Mouse (Mus musculus): ENCODE results near the gene Tmem190. TPM values are rescaled to one million over a fixed set of nuclear protein-coding genes. Genes with fewer than 3 reads are reported as not detected.
A peak's percentile ranks its signal among the peaks of the same experiment; 100 is the strongest.
"Not testable (repeated sequence)": the region's sequence is repeated elsewhere in the genome, so short reads cannot be mapped to it uniquely, and the experiment has no call there.

The Tmem190 gene
- total RNA-seq, 2 experiments from 2014 or later, result not detected

DNA sequence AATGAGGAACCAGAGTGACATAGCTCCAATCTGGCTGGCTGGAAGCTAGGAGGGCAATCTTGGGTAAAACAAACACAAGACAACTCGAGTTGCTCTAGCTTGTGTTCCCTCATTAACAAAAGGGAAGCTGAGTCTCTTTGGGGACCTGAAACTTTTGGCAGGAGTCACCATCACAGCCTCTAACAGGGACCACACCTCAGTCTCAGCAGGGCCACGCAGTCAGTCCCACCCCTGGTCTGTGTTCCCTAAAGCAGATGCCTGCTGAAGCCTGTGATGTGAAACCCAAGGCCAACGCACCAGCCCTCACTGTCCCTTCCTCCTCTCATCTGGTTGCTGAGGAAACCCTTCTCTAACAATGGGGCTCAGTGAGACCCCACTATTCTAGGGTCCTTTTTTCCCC is 607 bp upstream of the Tmem190 start:
- Histone ChIP-seq H3K27ac (no peak overlapping the region), H3K4me3 (no peak overlapping the region)
- no peak for TF ChIP-seq CTCF (conservative IDR thresholded peaks at IDR 0.05)
- no peak for DNase-seq (ENCODE audit: low spot score in 2 of 2)

DNA sequence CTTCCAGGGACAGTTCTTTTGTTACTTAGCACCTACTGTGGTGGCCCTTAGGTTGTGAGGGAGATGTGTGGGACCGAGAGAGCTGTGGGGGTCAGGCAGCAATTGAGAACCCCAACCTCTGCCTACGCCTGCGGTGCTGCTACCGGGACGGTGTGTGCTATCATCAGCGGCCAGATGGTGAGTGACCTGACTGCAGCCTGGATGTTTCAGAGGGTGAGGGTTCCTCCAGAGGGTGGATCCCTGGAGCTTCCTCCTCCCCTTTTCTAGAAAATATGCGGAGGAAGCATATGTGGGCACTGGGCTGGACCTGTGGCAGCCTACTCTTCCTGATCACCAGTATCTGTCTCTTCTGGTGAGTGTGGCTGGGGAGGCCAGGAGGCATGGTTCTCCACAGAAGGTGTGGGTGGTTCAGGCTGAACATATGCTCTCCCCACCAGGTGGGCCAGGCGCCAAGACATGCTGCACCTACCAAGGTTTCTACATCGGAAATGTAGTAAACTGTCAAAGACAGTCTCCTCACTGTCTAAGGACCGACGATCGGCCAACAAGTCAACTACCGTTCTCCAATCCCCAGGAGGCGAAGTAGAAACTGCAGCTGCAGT is 1.0 kb downstream of the Tmem190 start:
- TF ChIP-seq CTCF (conservative IDR thresholded peaks at IDR 0.05), result no peak
- no peak overlapping the region for H3K4me3 ChIP-seq
- DNase-seq (ENCODE audit: low spot score in 2 of 2), result no peak
- no peak overlapping the region for H3K27ac ChIP-seq

DNA sequence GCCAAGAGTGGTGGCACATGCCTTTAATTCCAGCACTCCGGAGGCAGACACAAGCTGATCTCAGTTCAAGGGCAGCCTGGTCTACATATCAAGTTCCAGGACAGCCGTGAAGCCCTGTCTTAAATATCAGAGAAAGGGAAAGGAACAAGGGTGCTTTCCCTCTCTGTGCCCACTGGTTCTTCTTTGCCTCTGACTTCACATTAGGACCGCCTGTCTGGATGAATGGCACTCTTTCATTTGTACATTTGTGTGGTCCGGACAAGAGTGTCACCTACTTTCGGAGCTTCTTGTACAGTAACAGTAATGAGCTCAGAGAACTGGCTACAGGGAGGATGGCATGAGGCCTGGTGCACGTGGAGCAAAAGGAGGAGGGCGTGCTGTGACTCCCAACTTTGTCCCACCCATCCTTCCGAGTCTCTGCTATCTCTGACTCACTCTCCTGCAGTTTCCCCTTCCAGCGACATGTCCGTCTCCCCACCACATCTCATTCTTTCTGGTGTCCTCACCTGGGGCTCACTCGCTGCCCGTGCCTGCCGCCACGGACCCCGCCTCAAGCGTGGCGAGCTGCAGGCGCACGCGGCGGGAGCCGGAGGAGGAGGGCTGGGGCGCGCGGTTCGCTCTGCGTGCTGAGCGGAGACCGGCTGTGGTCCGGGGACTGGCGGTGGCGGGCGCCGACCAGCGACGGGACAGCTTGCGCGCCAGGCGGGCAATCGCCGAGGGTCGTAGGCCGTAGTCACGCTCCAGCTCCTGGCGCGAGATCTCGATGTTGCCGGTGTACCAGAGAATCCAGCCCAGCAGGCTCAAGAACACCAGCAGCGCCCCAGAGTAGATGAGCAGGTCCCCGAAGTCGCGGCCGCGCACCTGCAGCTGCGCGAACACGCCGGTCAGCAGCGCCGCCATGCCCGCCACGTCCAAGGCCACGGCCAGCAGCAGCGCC is 6.0 kb downstream of the Tmem190 start:
- Histone ChIP-seq H3K27ac (peak overlapping the region; percentile 81), H3K4me3 (peak overlapping the region; percentile 70)
- TF ChIP-seq CTCF (conservative IDR thresholded peaks at IDR 0.05), result peak; percentile 55
- DNase-seq (ENCODE audit: low spot score in 2 of 2), result peak in 1 of 2 experiments; percentile 44

DNA sequence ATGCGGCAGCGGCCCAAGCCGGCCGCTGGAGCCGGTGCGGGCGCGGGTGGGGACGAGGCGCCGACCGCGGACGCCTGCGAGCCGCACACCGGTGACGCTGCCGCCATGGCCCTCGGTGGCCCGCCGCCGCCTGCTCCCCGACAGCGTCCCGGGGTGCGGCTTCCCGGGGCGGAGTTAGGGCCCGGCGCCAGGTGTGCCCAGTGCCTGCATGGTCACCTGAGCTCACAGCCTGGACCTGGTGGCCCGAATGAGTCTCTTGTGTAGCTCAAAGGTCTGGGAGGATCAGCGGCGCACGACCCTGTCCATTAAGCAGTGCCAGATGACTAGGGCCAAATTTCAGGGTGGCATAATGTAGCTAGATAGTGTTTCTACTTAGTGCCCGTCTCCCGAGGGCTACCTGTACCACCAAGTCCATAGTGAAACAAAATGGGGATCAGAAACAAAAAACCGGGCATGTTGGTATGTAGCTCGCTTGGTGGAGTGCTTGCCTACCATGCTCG is 6.7 kb downstream of the Tmem190 start, which contains the start of gene Tmem238:
TSS of gene Tmem238 (minus strand) at position 221 of the 500 bp plus-strand sequence.
- peak within 1 kb of the TSS; percentile 70 for H3K4me3 ChIP-seq
- no peak for TF ChIP-seq CTCF (conservative IDR thresholded peaks at IDR 0.05)
- H3K27ac ChIP-seq, result peak within 1 kb of the TSS; percentile 81
- no peak for DNase-seq (ENCODE audit: low spot score in 2 of 2)

DNA sequence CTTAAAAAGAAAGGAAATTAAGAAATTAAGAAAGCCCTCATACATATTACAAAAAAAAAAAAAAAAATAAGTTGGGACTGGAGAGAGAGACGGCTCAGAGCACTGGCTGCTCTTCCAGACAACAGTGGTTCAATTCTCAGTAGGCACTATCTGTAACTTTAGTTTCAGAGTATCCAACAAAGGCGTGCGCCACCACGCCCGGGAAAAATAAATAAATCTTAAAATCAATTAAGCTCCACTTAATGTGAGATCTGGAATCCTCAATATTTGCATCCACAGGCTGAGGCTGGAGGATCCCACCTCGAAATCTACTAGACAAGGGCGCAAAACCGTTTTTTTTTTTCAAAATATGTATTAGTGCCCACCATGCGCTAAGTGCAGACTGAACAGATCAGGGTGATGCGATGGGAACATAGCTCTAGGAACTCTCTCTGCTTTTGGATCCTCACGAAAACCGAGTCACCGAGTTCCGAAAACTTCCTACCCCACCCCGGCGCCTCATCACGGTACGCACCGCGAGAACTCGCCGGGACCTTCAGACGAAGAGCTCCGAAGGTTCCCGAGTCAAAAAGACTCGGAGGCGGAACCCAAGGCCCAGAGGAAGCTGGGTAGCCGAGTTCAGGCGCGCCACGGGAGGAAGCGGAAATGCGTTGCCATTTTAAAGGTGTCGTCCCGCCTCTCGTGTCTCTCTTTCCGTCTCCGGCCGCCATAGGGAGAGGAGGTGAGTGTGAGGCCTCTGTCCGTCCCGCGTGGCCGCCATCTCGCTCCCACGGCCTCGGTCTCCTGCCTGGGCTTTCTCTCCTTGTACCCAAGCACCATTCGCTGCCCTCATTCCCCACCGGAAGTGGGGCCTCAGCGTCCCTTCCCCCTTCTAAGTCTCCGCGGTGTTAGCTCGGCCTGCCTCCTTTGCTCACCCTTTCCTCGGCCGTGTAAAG is 9.8 kb downstream of the Tmem190 start, which contains the start of gene Rpl28:
TSS of gene Rpl28 (plus strand) at position 597 of the 935 bp plus-strand sequence.
- TF ChIP-seq CTCF (conservative IDR thresholded peaks at IDR 0.05), result no peak
- H3K4me3 ChIP-seq, result peak within 1 kb of the TSS; percentile 97
- peak; percentile 97 for DNase-seq (ENCODE audit: low spot score in 2 of 2)
- H3K27ac ChIP-seq, result peak within 1 kb of the TSS; percentile 98

DNA sequence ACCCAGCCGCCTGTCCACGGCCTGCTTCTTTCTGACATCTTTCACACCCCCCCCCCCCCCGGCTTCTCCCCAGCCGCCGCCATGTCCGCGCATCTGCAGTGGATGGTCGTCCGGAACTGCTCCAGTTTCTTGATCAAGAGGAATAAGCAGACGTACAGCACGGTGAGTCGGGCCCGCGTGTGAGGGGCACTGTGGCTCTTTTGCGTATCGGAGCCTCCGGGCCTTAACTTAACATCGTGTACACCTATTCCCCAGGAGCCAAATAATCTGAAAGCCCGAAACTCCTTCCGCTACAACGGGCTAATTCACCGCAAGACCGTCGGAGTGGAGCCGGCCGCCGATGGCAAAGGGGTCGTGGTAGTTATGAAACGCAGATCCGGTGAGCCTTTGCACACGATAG is 10.5 kb downstream of the Tmem190 start:
- not testable (repeated sequence) for DNase-seq (ENCODE audit: low spot score in 2 of 2)
- H3K27ac ChIP-seq, result peak overlapping the region; percentile 98

DNA sequence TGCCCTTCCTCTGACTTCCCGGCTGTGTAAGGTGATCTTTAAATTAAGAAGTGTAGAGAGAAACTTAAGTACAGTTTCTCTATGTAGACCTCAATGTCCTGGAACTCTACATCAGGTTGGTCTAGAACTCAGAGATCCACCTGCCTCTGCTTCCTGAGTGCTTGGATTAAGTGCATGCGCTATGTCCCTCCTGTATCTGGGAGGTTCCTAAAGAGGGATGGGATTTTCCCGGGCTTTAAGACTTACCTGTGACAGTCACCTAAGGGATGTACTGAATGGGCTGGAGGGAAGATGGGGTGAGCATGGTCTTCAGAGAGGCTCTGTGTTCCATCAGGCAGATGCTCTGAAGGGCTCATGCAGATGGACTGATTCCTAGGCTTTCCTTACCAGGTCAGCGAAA is 10.9 kb downstream of the Tmem190 start:
- Histone ChIP-seq H3K4me3 (peak overlapping the region; percentile 97), H3K27ac (peak overlapping the region; percentile 98)
- TF ChIP-seq CTCF (conservative IDR thresholded peaks at IDR 0.05), result no peak
- DNase-seq (ENCODE audit: low spot score in 2 of 2), result no peak

More for the DNA sequence above, 10.5 kb downstream of the Tmem190 start:
- H3K4me3 ChIP-seq, result peak overlapping the region; percentile 97

DNA sequence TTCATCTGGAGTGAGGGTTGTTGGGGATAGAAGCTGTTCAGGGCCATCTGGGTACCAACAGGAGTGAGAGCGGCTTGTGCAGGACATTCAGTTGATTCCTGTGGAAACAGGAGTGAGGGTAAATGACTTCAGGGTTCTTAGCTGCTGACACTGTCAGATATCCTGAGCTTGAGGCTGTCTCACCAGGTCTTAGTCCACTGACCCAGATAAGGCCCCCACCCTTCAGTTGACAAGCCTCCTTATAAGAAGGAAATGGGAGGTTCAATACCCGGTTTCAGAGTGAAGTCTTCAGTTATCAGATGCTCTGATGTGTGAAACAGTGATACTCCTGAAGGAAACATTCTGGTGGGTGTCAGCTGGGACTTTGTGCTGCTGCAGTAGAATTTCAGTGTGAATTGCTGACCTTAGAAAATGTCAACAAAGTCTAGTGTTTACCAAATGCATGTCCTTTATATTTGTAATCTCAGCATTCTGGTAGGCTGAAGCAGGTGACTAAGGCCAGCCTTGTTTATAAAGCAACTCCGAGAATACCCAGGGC is 12.0 kb downstream of the Tmem190 start:
- no peak overlapping the region for H3K27ac ChIP-seq
- no peak overlapping the region for H3K4me3 ChIP-seq
- TF ChIP-seq CTCF (conservative IDR thresholded peaks at IDR 0.05), result no peak
- DNase-seq (ENCODE audit: low spot score in 2 of 2), result no peak

DNA sequence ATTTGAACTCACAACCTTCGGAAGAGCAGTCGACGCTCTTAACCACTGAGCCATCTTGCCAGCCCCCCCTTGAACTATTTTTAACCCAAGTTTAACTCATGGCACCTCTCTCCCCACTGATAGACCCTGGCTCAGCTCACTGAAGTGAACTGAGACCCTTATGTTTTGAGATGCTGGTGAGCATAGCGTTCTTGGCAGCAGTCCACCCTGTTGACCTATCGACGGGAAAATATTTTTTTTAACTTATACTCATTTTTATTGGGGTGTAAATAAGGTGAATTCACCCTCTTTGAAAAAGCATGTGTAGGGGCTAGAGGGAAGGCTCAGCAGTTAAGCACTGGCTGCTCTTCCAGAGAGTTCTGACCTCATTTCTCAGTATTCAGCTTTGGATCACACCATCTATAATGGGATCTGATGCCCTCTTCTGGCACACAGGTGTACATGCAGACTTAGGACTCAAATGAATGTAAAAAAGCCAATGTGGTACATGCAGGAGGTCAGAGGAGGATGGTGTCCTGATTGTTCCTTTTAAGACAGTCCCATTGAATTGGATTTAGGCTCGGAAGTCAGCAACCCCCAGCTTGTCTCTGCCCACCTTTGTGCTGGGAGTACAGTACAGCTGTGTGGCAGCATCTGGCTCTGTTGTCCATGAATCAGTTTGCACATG is 13.2 kb downstream of the Tmem190 start:
- Histone ChIP-seq H3K4me3 (no peak overlapping the region), H3K27ac (no peak overlapping the region)
- TF ChIP-seq CTCF (conservative IDR thresholded peaks at IDR 0.05), result peak; percentile 84
- DNase-seq (ENCODE audit: low spot score in 2 of 2), result peak; percentile 26 to 35

DNA sequence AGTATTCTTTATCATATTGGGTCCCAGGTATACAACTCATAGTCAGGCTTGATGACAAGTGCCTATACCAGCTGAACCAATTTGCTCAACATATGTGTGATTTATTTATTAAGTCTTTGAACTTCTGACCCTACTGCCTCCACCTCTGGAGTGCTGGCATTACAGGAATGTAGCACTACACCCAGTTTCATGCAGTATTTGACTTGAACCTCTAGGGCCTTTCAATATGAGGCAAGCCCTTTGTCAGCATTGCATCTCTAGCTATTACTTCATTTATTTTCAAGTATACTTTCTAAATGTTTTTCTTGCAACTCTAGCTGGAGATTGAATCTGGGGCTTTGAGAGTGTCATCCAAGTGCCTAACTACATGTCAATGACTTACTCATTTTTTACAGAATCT is 19.5 kb downstream of the Tmem190 start:
- no peak overlapping the region for H3K4me3 ChIP-seq
- TF ChIP-seq CTCF (conservative IDR thresholded peaks at IDR 0.05), result no peak
- DNase-seq (ENCODE audit: low spot score in 2 of 2), result no peak
- H3K27ac ChIP-seq, result no peak overlapping the region

DNA sequence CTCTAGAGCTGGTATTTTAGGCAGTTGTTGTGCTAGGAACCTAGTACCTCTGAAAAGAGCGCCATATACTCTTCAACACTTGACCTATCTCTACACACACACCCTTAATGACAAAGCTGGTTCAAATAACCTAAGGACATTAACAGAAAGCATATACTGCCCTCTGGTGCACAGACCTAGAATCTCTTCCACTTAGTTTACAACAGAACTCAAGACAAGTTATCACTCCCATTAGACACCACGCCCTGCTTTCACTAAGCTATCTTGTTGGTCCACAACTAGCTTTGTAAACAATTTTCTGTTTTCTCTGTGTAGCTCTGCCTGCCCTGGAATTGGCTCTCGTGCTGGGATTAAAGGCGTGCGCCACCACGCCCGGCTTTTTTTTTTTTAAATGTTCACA is 24.0 kb downstream of the Tmem190 start:
- H3K4me3 ChIP-seq, result no peak overlapping the region
- TF ChIP-seq CTCF (conservative IDR thresholded peaks at IDR 0.05), result peak; percentile 81
- peak; percentile 43 to 53 for DNase-seq (ENCODE audit: low spot score in 2 of 2)
- H3K27ac ChIP-seq, result no peak overlapping the region

DNA sequence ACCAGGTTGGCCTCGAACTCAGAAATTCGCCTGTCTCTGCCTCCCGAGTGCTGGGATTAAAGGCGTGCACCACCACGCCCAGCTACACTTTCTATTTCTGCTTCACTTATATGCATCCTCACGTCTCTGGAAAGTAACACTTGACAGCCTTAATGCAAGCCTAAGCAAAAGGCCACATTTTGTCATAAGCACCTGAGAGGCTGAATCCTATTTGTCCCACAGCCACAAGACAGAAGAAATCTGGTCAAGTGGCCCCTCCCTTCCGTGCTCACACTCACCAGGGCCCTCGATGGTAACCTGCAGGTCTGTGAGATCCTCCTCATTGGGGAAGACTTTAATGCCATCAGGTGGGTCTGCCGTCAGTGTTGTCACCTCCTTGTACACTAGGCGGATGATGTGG is 28.4 kb downstream of the Tmem190 start:
- H3K27ac ChIP-seq; DNase-seq (ENCODE audit: low spot score in 2 of 2): not testable (repeated sequence)
- H3K4me3 ChIP-seq, result peak overlapping the region; percentile 97

All from layer of hippocampus, adult 2 months (tissue).